Mouse (Mus musculus): ENCODE measurements around the gene Dnm3.

DNA sequence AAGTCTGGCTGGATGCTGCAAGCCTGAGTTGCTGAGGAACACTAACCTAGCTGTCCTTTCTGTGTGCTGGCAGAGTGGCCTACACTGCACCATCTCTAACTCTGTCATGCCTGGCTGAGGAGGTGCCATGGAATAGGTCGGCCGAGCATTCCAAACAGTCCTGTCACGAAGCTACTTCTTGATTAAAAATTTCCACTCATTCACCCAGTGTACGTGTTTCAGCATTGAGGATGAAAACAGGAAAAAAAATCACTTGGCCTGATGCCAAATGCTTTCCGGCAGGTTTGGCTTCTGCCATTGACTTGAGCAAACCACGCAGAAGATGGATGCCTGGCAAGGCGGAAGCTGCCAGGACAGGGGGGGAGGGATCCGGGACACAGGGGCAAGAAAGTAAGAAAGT is 24.3 kb downstream of the Dnm3 start:
- no peak for TF ChIP-seq POLR2AphosphoS5 (IDR thresholded peaks at IDR 0.05; ENCODE audit: borderline replicate concordance, low read depth, low read length)
- TF ChIP-seq CHD2 (IDR thresholded peaks at IDR 0.05; ENCODE audit: low read length): no peak
- no peak for TF ChIP-seq POLR2A (IDR thresholded peaks at IDR 0.05; ENCODE audit: control insufficient read depth in 1 of 2, insufficient read depth in 1 of 2, low read depth in 1 of 2, low read length in 2 of 2, poor library complexity in 1 of 2)
- no peak for TF ChIP-seq CTCF (IDR thresholded peaks at IDR 0.05 in 2 of 3, conservative IDR thresholded peaks at IDR 0.05 in 1 of 3; ENCODE audit: control insufficient read depth in 1 of 3, insufficient read depth in 1 of 3, low read depth in 2 of 3, low read length in 3 of 3, poor library complexity in 1 of 3, severe bottlenecking in 1 of 3)
- TF ChIP-seq GATA1 (IDR thresholded peaks at IDR 0.05; ENCODE audit: low read depth, low read length): no peak
- TF ChIP-seq EP300 (IDR thresholded peaks at IDR 0.05; ENCODE audit: low read depth in 1 of 2, low read length in 2 of 2): no peak
- no peak for TF ChIP-seq CHD1 (IDR thresholded peaks at IDR 0.05; ENCODE audit: low read depth, low read length)
- no peak for TF ChIP-seq ZC3H11A (IDR thresholded peaks at IDR 0.05; ENCODE audit: low read depth, low read length)
- no peak for TF ChIP-seq MAX (IDR thresholded peaks at IDR 0.05; ENCODE audit: low read length)
